Mouse (Mus musculus) brain, embryonic 14.5 days (tissue): ENCODE measurements around the gene Bcl3. TPM values are rescaled to one million over a fixed set of nuclear protein-coding genes. Genes with fewer than 3 reads are reported as not detected.

Source experiments
- DNase-seq: peaks from one replicate; pipeline ENCODE4 v3.0.0-alpha.2; 2011; ENCODE audit warnings: low read depth
- CTCF ChIP-seq: fragments of 200-500 bp; IDR thresholded peaks from 2 replicates; pipeline ENCODE4 v1.5.1; 2012; ENCODE audit warnings: inconsistent platforms, mild to moderate bottlenecking, moderate library complexity, borderline replicate concordance; ENCODE audit not compliant: insufficient read depth, insufficient read length; ENCODE audit errors: extremely low read depth
- POLR2A ChIP-seq: fragments of 200-500 bp; IDR thresholded peaks from 2 replicates; pipeline ENCODE4 v1.6.1; 2012; ENCODE audit warnings: mild to moderate bottlenecking, inconsistent platforms, borderline replicate concordance; ENCODE audit not compliant: poor library complexity, insufficient read depth, insufficient read length, severe bottlenecking; ENCODE audit errors: extremely low read depth
- polyA plus RNA-seq: library from polyadenylated mRNA; depleted of rRNA; stranded (reverse); fragments of >200 nt; gene quantifications from 2 replicates; pipeline ENCODE4 v1.2.3, GENCODE M21; 2012

Bcl3 gene
- polyA plus RNA-seq, 1 experiment, result 0.92 TPM

DNA sequence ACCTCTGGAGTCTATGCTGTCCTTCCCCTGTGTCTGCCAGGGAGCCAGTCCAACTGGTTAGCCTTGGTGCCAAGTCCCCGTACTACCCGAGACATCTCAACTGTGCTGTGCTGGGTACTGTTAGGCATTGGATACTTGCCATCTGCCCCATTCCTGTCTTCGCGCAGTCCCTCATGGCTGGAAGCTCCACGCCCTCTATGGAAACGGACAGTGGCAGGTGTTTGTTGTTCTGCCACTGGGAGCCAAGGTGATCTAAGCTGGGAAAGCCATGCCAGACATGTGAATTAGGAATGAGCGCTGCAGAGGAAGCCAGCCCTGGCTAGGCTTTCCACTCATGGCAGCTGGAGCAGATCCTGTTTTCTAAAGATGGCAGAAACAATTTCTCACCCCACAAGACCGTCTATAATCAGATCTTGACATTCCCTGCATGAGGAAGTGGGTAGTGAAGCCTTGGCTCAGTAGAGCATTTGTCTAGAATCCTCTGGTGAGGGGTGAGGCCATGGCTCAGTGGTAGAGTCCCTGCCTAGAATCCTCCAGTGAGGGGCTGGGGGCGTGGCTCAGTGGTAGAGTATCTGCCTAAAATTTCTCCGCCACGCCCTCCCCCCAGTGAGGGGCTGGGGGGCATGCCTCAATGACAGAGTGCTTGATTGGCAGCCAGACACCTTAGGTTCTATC lies 45.4 kb downstream of the Bcl3 start:
- peak; percentile 13 for DNase-seq
- TF ChIP-seq CTCF (no peak), POLR2A (no peak)

DNA sequence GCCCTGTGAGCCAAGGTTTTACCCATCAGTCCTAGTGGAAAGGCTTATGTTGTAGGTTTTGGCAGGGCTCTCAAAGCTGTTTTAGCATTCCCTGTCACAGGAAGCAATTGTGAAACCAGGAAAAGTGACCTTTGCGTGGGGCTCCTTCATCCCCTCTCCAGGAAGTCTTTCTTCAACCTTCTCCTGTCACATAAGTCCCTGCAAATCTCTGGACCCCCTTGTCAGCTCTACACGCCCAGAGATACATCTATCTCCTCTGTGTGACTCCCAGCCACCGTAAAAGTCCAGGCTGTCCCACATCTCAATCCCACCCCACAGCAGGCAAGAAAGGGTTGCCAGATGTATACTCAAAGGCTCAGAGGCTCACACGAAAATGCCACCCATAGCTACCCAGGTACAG lies 50.9 kb downstream of the Bcl3 start:
- no peak for DNase-seq
- TF ChIP-seq CTCF (no peak), POLR2A (no peak)

DNA sequence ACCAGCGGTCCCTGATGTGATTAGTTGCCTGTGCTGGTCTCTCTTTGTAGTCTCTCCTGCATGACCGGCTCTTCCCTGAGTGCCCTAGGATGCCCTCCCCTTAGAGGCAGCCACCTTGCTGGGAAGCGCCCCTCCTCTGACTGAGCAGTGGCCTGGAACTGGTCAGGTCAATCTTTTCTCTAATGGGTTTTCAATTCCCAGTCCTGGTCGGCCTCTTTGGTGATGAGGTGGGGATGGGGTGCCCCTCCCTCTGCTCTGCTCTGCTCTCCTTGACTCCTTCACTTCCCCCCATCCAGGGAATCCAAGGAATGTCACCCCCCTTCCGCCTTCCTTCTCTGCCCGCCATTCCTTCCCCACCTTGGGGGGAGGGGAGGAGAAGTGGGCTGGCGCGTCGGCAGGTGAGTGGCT lies 51.6 kb downstream of the Bcl3 start, which contains the start of gene Bcam:
Gene Bcam (minus strand): TSS at position 33 of the 408 bp plus-strand sequence.
- no peak for TF ChIP-seq CTCF
- TF ChIP-seq POLR2A, result no peak

DNA sequence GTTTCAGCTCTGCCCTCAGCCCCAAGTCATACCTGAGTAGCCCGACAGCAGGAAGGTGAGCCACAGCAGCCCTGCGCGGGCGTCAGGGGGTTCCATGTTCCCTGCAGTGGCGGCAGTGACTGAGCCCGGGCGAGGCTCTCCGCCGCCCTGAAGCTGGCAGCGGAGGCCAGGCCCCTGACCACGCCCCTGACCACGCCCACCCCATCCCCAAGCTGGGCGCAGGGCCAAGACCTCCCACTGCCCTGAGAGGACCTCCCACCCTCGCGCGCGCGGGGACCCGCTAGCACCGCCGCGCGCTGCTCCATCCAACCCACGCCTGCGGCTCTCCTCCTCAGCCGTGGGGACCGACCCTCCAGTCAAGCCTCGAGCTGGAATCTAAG lies 52.2 kb downstream of the Bcl3 start:
- TF ChIP-seq POLR2A (0 out of 2 replicates have a peak, but pooled peaks have one; percentile 7), CTCF (no peak)
- peak; percentile 82 for DNase-seq

More for the DNA sequence above, 51.6 kb downstream of the Bcl3 start, which contains the start of gene Bcam:
- no peak for DNase-seq

DNA sequence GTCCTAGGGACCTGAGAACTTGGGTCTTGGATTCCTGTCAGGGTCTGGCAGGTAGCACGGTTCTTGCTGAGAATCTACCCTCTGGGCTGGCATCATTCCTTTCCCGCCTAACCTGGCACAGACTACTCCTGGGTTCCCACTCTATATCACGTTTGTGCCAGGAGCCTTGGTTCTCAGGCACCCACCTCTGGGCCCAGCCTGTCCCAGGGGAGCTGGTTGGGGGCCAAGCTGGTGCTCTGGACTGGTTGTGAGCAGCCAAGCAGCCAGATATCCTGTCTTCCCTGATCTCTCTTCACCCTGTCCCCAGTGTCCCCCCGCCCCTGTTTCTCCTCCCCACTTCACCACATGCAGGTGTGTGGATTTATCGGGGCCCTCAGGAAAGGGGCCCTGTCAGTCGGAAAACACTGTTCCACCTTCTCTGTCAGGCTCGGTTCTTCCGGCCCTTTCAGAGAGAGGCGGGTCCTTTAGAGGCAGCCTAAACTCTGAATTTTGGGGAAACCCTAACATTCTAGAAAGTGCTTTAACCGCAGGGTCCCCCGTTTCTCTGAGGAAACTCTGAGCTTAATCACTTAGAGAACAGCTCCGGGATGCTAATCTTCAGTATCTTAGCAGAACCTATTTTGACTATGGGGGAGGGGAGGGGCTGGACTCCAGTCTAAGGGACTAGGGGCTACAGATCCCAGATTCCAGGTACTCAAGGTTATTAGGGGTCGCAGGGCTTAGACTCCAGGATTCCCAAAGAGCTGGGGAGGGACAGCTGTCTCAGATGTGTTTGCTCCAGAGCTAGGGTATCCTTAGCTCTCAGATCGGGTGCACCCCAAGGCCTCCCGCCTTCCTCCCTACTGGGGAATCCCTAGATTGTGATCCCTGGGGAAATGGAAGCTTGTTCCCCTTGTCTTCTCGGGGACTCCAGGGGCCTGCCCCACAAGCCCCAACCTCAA lies 52.9 kb downstream of the Bcl3 start:
- TF ChIP-seq CTCF (no peak), POLR2A (no peak)
- no peak for DNase-seq

DNA sequence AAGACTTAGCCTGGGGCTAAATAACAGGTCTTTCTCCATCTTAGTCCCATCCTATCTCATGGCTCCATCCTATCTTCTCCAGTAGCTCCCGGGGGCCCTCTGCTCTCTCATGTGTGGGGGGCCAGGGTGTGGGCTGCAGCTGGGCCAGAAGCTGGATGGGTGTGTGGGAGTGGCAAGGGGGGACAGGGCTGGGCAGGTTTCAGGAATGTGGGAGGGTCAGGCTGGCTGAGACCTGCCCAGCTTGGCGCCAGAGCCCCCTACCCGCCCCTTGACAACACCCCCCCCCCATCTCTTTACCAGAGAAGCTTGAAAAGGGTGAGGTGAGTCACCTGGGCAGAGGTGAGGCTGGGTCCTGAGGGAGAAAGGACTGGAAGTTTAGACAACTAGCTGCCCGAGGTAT lies 53.6 kb downstream of the Bcl3 start:
- TF ChIP-seq POLR2A (no peak), CTCF (no peak)
- DNase-seq, result no peak

DNA sequence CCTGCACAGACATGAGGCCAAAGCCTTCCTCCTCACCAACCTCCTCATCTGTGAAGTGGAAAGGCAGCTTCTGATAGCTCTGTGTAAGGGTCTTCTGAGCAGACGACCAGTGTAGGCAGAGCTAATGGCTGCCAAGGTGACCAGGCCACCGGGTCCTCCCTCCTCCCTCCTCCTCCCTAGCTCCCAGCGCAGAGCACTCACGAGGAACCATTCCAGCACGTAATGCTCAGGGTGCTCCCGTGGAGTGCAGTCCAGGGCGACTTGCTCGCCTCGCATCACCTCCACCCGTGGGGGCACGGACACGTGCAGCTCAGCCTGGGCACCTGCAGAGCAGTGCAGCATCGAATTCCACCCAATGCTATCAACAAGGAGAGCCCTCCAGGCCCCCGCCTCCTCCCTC lies 54.3 kb downstream of the Bcl3 start:
- DNase-seq, result no peak
- TF ChIP-seq POLR2A, result no peak
- no peak for TF ChIP-seq CTCF

DNA sequence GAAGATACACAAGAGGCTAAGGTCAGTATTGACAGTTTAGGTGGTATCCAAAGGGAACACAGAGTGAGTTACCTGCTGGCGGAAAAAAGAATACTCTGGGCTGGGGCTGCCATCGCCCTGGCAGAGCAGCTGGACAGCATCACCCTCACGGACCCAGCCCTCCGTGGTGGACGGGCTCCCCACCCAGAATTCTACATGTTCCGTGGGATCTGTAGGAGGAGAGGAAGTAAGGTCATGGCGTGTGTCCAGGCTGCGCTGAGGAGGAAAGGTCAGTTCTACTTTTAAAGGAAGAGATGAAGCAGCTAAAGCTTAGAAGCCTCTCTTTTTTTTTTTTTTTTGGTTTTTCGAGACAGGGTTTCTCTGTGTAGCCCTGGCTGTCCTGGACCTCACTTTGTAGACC lies 58.0 kb downstream of the Bcl3 start:
- no peak for DNase-seq
- no peak for TF ChIP-seq CTCF
- no peak for TF ChIP-seq POLR2A

DNA sequence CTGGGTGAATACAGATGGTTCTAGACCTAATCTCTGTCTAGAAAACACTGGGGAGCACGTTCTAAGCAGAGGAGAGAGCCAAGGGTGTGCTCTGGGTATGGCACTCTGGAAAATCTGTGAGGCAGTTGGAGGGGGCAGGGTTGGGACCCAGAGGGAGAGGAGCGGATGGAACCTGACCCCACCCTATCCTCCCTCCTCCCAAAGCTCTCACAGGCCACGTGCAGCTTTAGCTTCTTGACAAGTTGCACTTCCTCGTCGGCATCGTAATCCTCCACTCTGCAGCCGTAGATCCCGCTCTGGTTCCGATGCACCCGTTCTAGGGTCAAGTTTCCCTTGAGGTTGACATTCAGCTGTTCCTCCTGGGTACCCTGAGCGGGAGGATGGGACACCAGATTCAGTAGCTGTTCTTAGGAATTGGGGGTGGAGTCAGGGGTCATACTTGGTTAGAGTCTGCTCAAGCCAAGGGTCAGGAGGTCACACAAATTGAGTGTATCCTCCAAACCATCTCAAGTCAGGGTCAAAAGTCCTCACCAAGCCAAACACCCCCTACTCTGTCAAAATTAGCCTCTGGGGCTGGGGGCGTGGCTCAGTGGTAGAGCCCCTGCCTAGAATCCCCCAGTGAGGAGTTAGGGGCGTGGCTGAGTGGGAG lies 58.6 kb downstream of the Bcl3 start:
- DNase-seq, result no peak
- TF ChIP-seq CTCF (no peak), POLR2A (no peak)

DNA sequence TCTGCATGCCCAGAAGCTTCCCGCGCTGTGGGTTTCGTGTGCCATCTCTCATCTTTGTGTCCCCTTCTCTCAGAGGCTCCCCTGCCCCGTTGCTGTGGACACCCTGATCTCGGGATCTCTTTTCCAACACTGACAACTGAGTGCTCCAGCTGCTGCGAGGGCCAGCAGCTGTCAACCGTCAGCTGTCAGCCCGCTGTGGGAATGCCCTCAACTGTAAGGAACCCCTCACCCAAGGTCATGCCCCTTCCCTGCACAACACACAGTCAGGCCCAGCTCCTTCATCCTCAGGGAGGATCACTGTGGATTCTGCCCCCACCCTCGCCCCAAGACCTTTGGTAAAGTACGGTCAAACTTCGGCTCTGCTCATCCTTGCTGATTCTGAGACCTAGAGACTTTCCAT lies 60.3 kb downstream of the Bcl3 start:
- TF ChIP-seq POLR2A (no peak), CTCF (no peak)
- DNase-seq, result no peak

DNA sequence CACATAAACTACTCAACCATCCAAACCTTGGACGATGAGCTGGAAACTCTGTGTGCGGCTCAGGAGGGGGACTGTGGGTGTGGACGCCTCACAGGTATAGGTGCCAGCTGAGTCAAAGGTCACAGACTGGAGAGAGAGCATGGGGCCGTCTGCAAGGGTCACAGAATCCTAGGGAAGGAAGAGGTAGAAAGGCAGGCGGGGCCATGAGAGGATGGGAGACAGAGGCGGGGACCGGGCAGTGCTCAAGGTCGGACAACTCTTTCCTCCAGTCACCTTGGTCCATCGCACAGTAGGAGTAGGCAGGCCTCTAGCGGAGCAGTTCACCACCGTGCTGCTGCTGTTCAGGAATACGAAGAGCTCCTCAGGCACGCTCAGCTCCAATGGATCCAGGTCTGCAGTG lies 62.5 kb downstream of the Bcl3 start:
- DNase-seq, result no peak
- no peak for TF ChIP-seq CTCF
- TF ChIP-seq POLR2A, result no peak
